Mouse (Mus musculus) megakaryocyte, embryonic 14.5 days (primary cell): Measurements from ENCODE around the gene Vtcn1.

Experiments
- FLI1 ChIP-seq: IDR thresholded peaks from 2 replicates; pipeline ENCODE4 v1.6.1; 2012; ENCODE audit warnings: low read length, inconsistent platforms, mixed read lengths
- GATA1 ChIP-seq: IDR thresholded peaks from 3 replicates; pipeline ENCODE4 v1.6.1; 2012; ENCODE audit warnings: mixed read lengths, low read length, inconsistent platforms, borderline replicate concordance

DNA sequence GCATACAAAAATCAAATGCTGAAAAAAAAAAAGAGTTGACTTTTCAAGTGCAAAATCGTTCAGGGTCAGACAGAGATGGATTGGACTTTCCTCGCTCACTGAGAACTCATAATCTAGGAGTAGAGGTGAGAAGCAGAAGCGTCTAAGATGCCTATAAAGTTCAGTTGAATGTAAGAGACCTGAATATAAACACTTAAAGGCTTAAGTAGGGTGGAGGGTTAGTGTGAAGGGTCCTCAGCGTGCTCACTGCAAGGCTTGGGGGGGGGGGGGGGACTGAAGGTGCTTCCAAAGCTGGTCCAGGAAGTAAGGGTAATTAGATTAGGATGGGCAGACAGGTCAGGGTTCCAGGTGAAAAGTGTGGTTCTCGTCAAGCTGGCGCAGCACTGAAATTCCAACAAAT, 19.3 kb upstream of the Vtcn1 start:
- TF ChIP-seq GATA1 (no peak), FLI1 (no peak)
